Mouse (Mus musculus) embryo, embryonic 9.5 days (tissue): ENCODE results near the gene Hist1h2ak.

Source experiments
- DNase-seq: peaks from one replicate; pipeline ENCODE4 v3.0.0-alpha.2; 2017; ENCODE audit errors: extremely low spot score

Gene Hist1h2ak

DNA sequence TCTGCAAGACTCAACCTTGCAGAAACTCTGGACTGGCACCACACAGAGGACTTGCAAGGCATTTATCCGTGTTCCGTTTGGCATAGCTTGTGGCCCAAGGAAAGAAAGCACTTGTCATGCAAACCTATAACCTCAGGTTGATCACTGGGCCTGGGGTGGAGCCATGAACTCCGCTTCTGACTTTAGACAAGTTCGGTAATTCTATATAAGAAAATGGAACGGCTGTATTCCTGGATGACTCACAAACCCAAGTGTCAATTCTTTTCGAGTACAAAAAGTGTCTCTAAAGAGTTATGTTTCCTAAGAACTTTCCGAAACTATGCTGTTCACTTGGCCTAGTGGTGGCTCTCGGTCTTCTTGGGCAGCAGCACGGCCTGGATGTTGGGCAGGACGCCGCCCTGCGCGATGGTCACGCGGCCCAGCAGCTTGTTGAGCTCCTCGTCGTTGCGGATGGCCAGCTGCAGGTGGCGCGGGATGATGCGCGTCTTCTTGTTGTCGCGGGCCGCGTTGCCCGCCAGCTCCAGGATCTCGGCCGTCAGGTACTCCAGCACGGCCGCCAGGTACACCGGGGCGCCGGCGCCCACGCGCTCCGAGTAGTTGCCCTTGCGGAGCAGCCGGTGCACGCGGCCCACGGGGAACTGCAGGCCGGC, 32.4 kb downstream of the Hist1h2ak start:
- DNase-seq, result peak; percentile 59

GRCm38 (mm10) chr13:21718381-21719080, 35.1 kb downstream of the Hist1h2ak start:
- DNase-seq, result peak; percentile 76

DNA sequence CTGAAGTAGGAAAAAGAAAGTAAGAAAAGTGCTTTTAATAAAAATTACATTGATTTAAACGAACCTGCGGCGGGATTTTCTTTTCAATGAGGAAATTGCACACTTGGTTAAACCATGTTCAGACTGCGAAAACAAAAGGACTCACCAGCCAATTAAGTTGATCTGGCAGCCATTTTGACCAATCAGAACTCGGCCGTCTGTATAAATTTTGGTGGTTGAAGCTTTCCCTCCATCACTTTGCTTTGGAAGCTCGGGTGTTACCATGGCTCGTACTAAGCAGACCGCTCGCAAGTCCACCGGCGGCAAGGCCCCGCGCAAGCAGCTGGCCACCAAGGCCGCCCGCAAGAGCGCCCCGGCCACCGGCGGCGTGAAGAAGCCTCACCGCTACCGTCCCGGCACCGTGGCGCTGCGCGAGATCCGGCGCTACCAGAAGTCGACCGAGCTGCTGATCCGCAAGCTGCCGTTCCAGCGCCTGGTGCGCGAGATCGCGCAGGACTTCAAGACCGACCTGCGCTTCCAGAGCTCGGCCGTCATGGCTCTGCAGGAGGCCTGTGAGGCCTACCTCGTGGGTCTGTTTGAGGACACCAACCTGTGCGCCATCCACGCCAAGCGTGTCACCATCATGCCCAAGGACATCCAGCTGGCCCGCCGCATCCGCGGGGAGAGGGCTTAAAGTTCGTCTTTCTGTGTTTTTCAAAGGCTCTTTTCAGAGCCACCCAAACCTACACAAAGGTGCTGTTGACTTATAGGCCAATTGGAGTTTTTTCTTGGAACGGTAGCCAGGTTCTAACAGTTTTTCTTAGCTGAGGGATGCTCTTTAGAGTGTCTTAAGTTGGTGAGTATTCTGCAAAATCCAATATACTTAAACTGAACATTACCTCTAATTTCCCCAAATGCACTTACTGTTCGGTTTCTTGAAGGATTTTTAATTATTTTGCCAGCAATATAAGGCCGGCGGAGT, 36.0 kb downstream of the Hist1h2ak start, which contains the start of gene Hist1h3h:
Gene Hist1h3h (plus strand): TSS at position 263 of the 961 bp plus-strand sequence.
- DNase-seq, result peak; percentile 95

GRCm38 (mm10) chr13:21716540-21717391, 36.9 kb downstream of the Hist1h2ak start:
- peak; percentile 83 for DNase-seq

DNA sequence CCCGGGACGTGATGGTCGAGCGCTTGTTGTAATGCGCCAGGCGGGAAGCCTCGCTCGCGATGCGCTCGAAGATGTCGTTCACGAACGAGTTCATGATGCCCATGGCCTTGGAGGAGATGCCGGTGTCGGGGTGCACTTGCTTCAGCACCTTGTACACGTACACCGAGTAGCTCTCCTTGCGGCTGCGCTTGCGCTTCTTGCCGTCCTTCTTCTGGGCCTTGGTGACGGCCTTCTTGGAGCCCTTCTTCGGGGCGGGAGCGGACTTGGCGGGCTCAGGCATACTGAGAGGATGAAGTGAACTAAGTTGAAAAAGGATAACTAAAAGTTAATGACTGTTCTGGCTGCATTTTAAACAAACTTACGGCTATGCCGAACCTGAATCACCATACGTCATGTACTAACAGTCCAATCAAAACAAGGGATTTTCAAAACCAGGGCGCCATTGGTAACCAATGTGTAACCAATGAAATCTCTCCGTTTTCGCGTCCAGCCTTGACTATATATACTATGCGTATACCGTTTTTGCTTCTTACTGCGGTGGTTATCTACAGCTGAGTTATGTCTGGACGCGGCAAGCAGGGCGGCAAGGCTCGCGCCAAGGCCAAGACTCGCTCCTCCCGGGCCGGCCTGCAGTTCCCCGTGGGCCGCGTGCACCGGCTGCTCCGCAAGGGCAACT, 37.6 kb downstream of the Hist1h2ak start, which contains the start of the genes Hist1h2bl and Hist1h2ai:
Gene Hist1h2bl (minus strand): TSS at position 280 of the 676 bp plus-strand sequence.
Gene Hist1h2ai (plus strand): TSS at position 559 of the 676 bp plus-strand sequence.
- DNase-seq, result peak; percentile 95

GRCm38 (mm10) chr13:21715131-21715863, 38.3 kb downstream of the Hist1h2ak start:
- peak; percentile 70 for DNase-seq

- DNase-seq, result no peak
These were observed 38.9 kb downstream of the Hist1h2ak start for GRCm38 (mm10) chr13:21714725-21715124.

GRCm38 (mm10) chr13:21711698-21712097, 41.9 kb downstream of the Hist1h2ak start:
- DNase-seq, result no peak

- DNase-seq, result peak; percentile 83
These were observed 42.7 kb downstream of the Hist1h2ak start for GRCm38 (mm10) chr13:21710821-21711525.

DNA sequence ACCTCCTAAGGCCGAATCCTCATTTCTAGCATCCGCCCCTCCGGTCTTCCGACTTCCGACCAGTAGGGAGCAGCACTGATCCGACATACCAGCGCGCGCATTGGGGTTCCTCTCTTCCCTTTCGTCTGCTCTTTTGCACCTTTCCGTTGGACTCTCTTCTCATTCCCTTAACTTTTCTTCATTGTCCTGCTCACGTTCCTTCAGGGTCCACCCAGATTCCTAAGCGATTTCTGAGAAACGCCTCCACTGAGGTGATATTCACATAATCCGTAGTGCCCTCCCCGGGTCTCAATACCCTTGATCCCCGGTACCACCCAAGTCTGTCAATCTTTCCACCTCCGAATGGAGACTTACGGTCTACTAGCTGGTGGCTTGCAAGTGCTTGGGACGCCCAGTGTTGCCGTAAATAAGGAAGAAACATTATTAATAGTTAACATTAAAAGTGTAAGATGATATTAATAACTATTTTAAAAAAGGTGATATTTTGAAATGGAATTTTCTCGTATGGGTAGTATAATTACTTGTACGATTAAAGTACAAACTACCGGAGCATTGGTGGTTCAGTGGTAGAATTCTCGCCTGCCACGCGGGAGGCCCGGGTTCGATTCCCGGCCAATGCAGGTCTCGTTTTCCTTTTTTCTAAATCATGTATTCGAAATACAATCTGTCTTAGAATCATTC, 43.5 kb downstream of the Hist1h2ak start:
- DNase-seq, result peak; percentile 91

DNA sequence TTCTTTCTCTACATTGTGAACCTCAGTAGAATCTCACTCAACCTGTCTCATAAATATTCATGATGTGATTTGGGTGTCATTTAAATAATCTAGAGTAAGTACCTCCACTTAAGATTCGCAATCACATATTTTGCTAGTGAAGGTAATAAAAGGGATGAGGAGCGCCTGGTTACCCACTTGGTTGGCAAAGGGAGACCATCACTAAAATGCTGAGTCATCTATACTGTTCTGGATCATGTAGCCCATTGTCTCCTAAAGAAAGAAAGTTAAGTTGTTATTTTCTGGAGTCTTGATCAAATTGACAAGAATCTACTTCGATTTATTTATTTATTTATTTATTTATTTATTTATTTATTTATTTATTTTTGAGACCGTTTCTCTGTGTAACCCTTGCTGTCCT, 47.0 kb downstream of the Hist1h2ak start:
- no peak for DNase-seq
